Mouse (Mus musculus) liver, embryonic 16.5 days (tissue): Measurements from ENCODE around the gene 1700030J22Rik. TPM values are rescaled to one million over a fixed set of nuclear protein-coding genes. Genes with fewer than 3 reads are reported as not detected.
A peak's percentile ranks its signal among the peaks of the same experiment; 100 is the strongest.

ENCODE experiments used
- ATAC-seq: fragments of 200-750 bp; cut with Nextera tagmentation; 2 replicates; pipeline ENCODE4 v1.8.0; 2017; ENCODE audit warnings: low read depth, mild to moderate bottlenecking, moderate number of reproducible peaks, moderate library complexity
- H3K27ac ChIP-seq: fragments of 300-500 bp; sonication (generic); 2 replicates; pipeline ENCODE4 v1.5.1; 2014; ENCODE audit warnings: mild to moderate bottlenecking, low read length
- H3K27me3 ChIP-seq: fragments of 300-500 bp; sonication (generic); 2 replicates; pipeline ENCODE4 v1.6.1; 2014; ENCODE audit warnings: low read depth, low read length, mixed read lengths; ENCODE audit not compliant: control insufficient read depth, insufficient read depth
- H3K36me3 ChIP-seq: fragments of 300-500 bp; sonication (generic); 2 replicates; pipeline ENCODE4 v1.6.1; 2014; ENCODE audit warnings: mild to moderate bottlenecking; ENCODE audit not compliant: control insufficient read depth, insufficient read depth
- H3K4me1 ChIP-seq: fragments of 300-500 bp; sonication (generic); 2 replicates; pipeline ENCODE4 v1.6.1; 2014; ENCODE audit warnings: low read depth, low read length, mixed read lengths; ENCODE audit not compliant: control insufficient read depth
- H3K4me2 ChIP-seq: fragments of 300-500 bp; sonication (generic); 2 replicates; pipeline ENCODE4 v1.6.1; 2014; ENCODE audit warnings: low read depth, low read length, mixed read lengths
- H3K4me3 ChIP-seq: fragments of 300-500 bp; sonication (generic); 2 replicates; pipeline ENCODE4 v1.5.1; 2014; ENCODE audit warnings: low read depth, mild to moderate bottlenecking, low read length
- H3K9ac ChIP-seq: fragments of 300-500 bp; sonication (generic); 2 replicates; pipeline ENCODE4 v1.6.1; 2014; ENCODE audit warnings: low read depth, low read length
- H3K9me3 ChIP-seq: fragments of 300-500 bp; sonication (generic); replicated peaks from 2 replicates; pipeline ENCODE4 v1.6.1; 2016; ENCODE audit warnings: low read length; ENCODE audit not compliant: control insufficient read depth
- WGBS: fragments of 180-500 bp; shearing (Covaris S2); extraction: QIAGEN DNeasy Blood & Tissue Kit; methylation state at CpG from one replicate; pipeline ENCODE4 v1.1.7; 2014; ENCODE audit not compliant: insufficient replicate concordance; 5-methylcytosine and 5-hydroxymethylcytosine counted together
- polyA plus RNA-seq: library from polyadenylated mRNA; unstranded; fragments of >200 nt; fragmentation: Nextera tagmentation; extraction: Ambion mirVana; gene quantifications from 2 replicates; pipeline ENCODE4 v1.2.1, GENCODE M21; 2015

Gene 1700030J22Rik
- polyA plus RNA-seq, 1 experiment from 2014 or later: 0.47 TPM

- peak; percentile 40 for ATAC-seq
- Histone ChIP-seq H3K27me3 (no peaks in the 10 kb centered on the region), H3K4me2 (0 out of 2 replicates have a peak overlapping the region, but pooled peaks have one; percentile 10), H3K9me3 (no peaks in the 10 kb centered on the region), H3K27ac (peak overlapping the region; percentile 47), H3K9ac (peak overlapping the region; percentile 26; the same call in 1 of the 2 replicates), H3K36me3 (peaks cover 5% of the 10 kb centered on the region; the same call in 1 of the 2 replicates), H3K4me3 (no peak overlapping the region), H3K4me1 (peaks cover 51% of the 10 kb centered on the region)
- WGBS: 33% methylated on average over 9 of the region's 9 CpGs
Measured at GRCm38 (mm10) chr8:116945169-116945910, 33.4 kb downstream of the 1700030J22Rik start.

- WGBS: 15% methylated on average over 4 of the region's 4 CpGs
- Histone ChIP-seq H3K27ac (no peak overlapping the region), H3K9ac (no peak overlapping the region; the same call in 1 of the 2 replicates), H3K4me2 (peak overlapping the region; percentile 95), H3K36me3 (peaks cover 5% of the 10 kb centered on the region; the same call in 1 of the 2 replicates), H3K27me3 (no peaks in the 10 kb centered on the region), H3K4me3 (peak overlapping the region; percentile 80), H3K4me1 (peaks cover 51% of the 10 kb centered on the region), H3K9me3 (no peaks in the 10 kb centered on the region)
- ATAC-seq: no peak
Measured at GRCm38 (mm10) chr8:116944385-116944696, 34.4 kb downstream of the 1700030J22Rik start.

GRCm38 (mm10) chr8:116943555-116944384 lies 35.0 kb downstream of the 1700030J22Rik start:
- H3K27me3 ChIP-seq: no peaks in the 10 kb centered on the region
- peak overlapping the region; percentile 78 for H3K9ac ChIP-seq
- peak overlapping the region; percentile 80 for H3K4me3 ChIP-seq
- H3K27ac ChIP-seq: peak overlapping the region; percentile 21; the same call in 1 of the 2 replicates
- under 1% methylated on average over 62 of the region's 62 CpGs for WGBS
- peaks cover 5% of the 10 kb centered on the region; the same call in 1 of the 2 replicates for H3K36me3 ChIP-seq
- H3K4me1 ChIP-seq: peaks cover 51% of the 10 kb centered on the region
- H3K9me3 ChIP-seq: no peaks in the 10 kb centered on the region
- H3K4me2 ChIP-seq: peak overlapping the region; percentile 95
- peak; percentile 35 for ATAC-seq

- peak within 1 kb of the TSS; percentile 80 for H3K4me3 ChIP-seq
- H3K27me3 ChIP-seq: no peaks in the 10 kb centered on the region
- H3K36me3 ChIP-seq: peaks cover 7% of the 10 kb centered on the region; the same call in 1 of the 2 replicates
- peaks cover 51% of the 10 kb centered on the region for H3K4me1 ChIP-seq
- 0% methylated on average over 39 of the region's 46 CpGs for WGBS
- ATAC-seq: peak; percentile 90
- H3K4me2 ChIP-seq: peak within 1 kb of the TSS; percentile 95
- no peaks in the 10 kb centered on the region for H3K9me3 ChIP-seq
- peak within 1 kb of the TSS; percentile 21; the same call in 1 of the 2 replicates for H3K27ac ChIP-seq
- peak within 1 kb of the TSS; percentile 78 for H3K9ac ChIP-seq
Measured at GRCm38 (mm10) chr8:116943161-116943554, 35.6 kb downstream of the 1700030J22Rik start, which contains the start of gene Atmin. Atmin (plus strand) TSS chr8:116943393.

- no peak overlapping the region for H3K27ac ChIP-seq
- peak overlapping the region; percentile 95 for H3K4me2 ChIP-seq
- no peak overlapping the region for H3K9ac ChIP-seq
- peaks cover 44% of the 10 kb centered on the region for H3K4me1 ChIP-seq
- peak overlapping the region; percentile 80 for H3K4me3 ChIP-seq
- H3K9me3 ChIP-seq: no peaks in the 10 kb centered on the region
- H3K36me3 ChIP-seq: peaks cover 12% of the 10 kb centered on the region; the same call in 1 of the 2 replicates
- peak; percentile 16; the same call in 1 of the 2 replicates for ATAC-seq
- no peaks in the 10 kb centered on the region for H3K27me3 ChIP-seq
- 45% methylated on average over 12 of the region's 12 CpGs for WGBS
Measured at GRCm38 (mm10) chr8:116942284-116943058, 36.3 kb downstream of the 1700030J22Rik start.

GRCm38 (mm10) chr8:116935506-116935905 lies 43.3 kb downstream of the 1700030J22Rik start:
- H3K36me3 ChIP-seq: peaks cover 63% of the 10 kb centered on the region
- WGBS: 67% methylated on average over 6 of the region's 6 CpGs

GRCm38 (mm10) chr8:116934976-116935375 lies 43.8 kb downstream of the 1700030J22Rik start:
- H3K36me3 ChIP-seq: peaks cover 61% of the 10 kb centered on the region
- no peaks in the 10 kb centered on the region for H3K27me3 ChIP-seq
- H3K4me3 ChIP-seq: no peak overlapping the region
- ATAC-seq: no peak
- 76% methylated on average over 4 of the region's 4 CpGs for WGBS
- H3K9me3 ChIP-seq: no peaks in the 10 kb centered on the region
- H3K9ac ChIP-seq: no peak overlapping the region
- H3K27ac ChIP-seq: no peak overlapping the region
- H3K4me2 ChIP-seq: no peak overlapping the region
- no peaks in the 10 kb centered on the region for H3K4me1 ChIP-seq

More at GRCm38 (mm10) chr8:116935506-116935905, 43.3 kb downstream of the 1700030J22Rik start:
- no peaks in the 10 kb centered on the region for H3K27me3 ChIP-seq
- no peaks in the 10 kb centered on the region for H3K4me1 ChIP-seq
- no peak overlapping the region for H3K9ac ChIP-seq
- H3K4me2 ChIP-seq: no peak overlapping the region
- H3K4me3 ChIP-seq: no peak overlapping the region
- no peak for ATAC-seq
- no peaks in the 10 kb centered on the region for H3K9me3 ChIP-seq
- no peak overlapping the region for H3K27ac ChIP-seq

GRCm38 (mm10) chr8:116928588-116928987 lies 50.2 kb downstream of the 1700030J22Rik start:
- H3K27me3 ChIP-seq: no peaks in the 10 kb centered on the region
- WGBS: 80% methylated on average over 5 of the region's 5 CpGs
- H3K36me3 ChIP-seq: peaks cover 46% of the 10 kb centered on the region
- H3K9me3 ChIP-seq: no peaks in the 10 kb centered on the region
- ATAC-seq: no peak
- H3K4me2 ChIP-seq: no peak overlapping the region
- no peak overlapping the region for H3K27ac ChIP-seq
- no peak overlapping the region for H3K9ac ChIP-seq
- no peaks in the 10 kb centered on the region for H3K4me1 ChIP-seq
- H3K4me3 ChIP-seq: no peak overlapping the region
